Mouse (Mus musculus) adrenal gland, postnatal 36 days (tissue): Measurements from ENCODE around the gene Mrpl14. TPM values are rescaled to one million over a fixed set of nuclear protein-coding genes. Genes with fewer than 3 reads are reported as not detected.
A peak's percentile ranks its signal among the peaks of the same experiment; 100 is the strongest.

Experiments
- DNase-seq, 2 experiments: peaks; one replicate each; pipeline ENCODE4 v3.0.0; 2021; ENCODE audit warnings: mixed read lengths in 1 of 2
- total RNA-seq, 2 experiments: library from RNA; stranded (reverse); gene quantifications; 2 replicates each; pipeline ENCODE4 v1.2.3; 2021

The Mrpl14 gene
- total RNA-seq, 2 experiments from 2014 or later = 115 to 118 TPM

GRCm38 (mm10) chr17:45724574-45724921, 38.4 kb downstream of the Mrpl14 start:
- no peak for DNase-seq

GRCm38 (mm10) chr17:45726249-45726648, 40.1 kb downstream of the Mrpl14 start:
- DNase-seq = no peak

- DNase-seq = no peak
Measured at GRCm38 (mm10) chr17:45727481-45727880, 41.4 kb downstream of the Mrpl14 start.

GRCm38 (mm10) chr17:45727983-45728723, 42.0 kb downstream of the Mrpl14 start:
- no peak for DNase-seq

- no peak for DNase-seq
Measured at GRCm38 (mm10) chr17:45729387-45729786, 43.3 kb downstream of the Mrpl14 start.

GRCm38 (mm10) chr17:45730696-45731095, 44.6 kb downstream of the Mrpl14 start:
- no peak for DNase-seq

GRCm38 (mm10) chr17:45731172-45731864, 45.2 kb downstream of the Mrpl14 start:
- DNase-seq = peak; percentile 86 to 87

- no peak for DNase-seq
Measured at GRCm38 (mm10) chr17:45733038-45733734, 47.1 kb downstream of the Mrpl14 start.

GRCm38 (mm10) chr17:45733735-45734301, 47.7 kb downstream of the Mrpl14 start, which contains the start of gene 1600014C23Rik:
Gene 1600014C23Rik (minus strand): TSS chr17:45733844.
- DNase-seq = peak; percentile 69 to 82

- no peak for DNase-seq
Measured at GRCm38 (mm10) chr17:45734333-45734732, 48.2 kb downstream of the Mrpl14 start.

- DNase-seq = peak in 1 of 2 experiments; percentile 36
Measured at GRCm38 (mm10) chr17:45734881-45735280, 48.8 kb downstream of the Mrpl14 start.

GRCm38 (mm10) chr17:45735382-45736310, 49.5 kb downstream of the Mrpl14 start:
- DNase-seq = peak; percentile 89 to 90

GRCm38 (mm10) chr17:45736311-45737077, 50.4 kb downstream of the Mrpl14 start:
- DNase-seq = peak; percentile 90 to 92

GRCm38 (mm10) chr17:45737078-45737601, 51.0 kb downstream of the Mrpl14 start:
- no peak for DNase-seq

- peak; percentile 41 to 48 for DNase-seq
Measured at GRCm38 (mm10) chr17:45742371-45743147, 56.4 kb downstream of the Mrpl14 start.

- DNase-seq = no peak
Measured at GRCm38 (mm10) chr17:45745629-45746028, 59.5 kb downstream of the Mrpl14 start.

GRCm38 (mm10) chr17:45746755-45747154, 60.6 kb downstream of the Mrpl14 start:
- DNase-seq = no peak

- no peak for DNase-seq
Measured at GRCm38 (mm10) chr17:45747293-45747692, 61.2 kb downstream of the Mrpl14 start.
